Mouse (Mus musculus): ENCODE data around the gene Akap8l. TPM values are rescaled to one million over a fixed set of nuclear protein-coding genes. Genes with fewer than 3 reads are reported as not detected.

Gene Akap8l
- total and polyA plus RNA-seq, 3 experiments, result 74.1 to 398 (median 117) TPM

- peak; percentile 34 for DNase-seq
These were observed 30.5 kb downstream of the Akap8l start for GRCm38 (mm10) chr17:32319950-32320349.

DNA sequence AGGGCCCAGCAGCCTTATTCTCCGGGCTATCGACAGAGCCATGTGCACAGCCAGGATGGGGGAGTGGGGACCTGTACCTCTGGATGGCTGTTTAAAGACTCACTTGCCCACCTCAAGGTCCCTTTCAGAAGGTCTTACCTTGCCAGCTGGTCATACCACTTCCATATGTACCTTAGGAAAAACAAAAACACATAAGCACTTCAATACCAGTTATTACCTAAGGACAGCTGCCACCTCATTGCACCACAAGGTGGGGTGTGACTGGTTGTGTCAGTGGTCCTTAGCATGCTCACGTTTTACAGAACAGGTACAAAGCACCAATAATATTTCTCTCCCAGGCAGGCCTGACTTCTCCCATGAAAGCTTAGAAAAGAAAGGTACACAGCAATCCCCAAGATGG, 32.7 kb downstream of the Akap8l start:
- no peak for DNase-seq

DNA sequence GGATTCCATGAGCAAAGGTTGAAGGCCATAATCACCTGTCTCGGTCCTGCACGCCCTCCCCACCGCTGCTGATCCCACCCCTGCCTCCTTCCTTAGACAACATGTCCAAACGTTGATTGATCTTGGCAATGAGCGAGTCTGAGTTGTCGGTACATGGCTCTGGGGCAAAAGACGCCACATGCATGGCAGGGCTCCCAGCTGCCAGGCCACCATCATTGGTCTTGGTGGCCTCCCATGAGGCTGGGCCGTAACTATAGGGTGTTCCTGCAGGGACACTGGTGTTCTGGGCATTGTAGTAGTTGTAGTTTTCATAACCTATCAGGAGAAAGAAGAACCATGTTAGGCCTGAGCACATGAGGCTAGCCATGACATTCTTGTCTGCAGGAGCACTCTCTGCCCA, 33.4 kb downstream of the Akap8l start:
- DNase-seq, result no peak

GRCm38 (mm10) chr17:32315560-32315959, 34.8 kb downstream of the Akap8l start:
- no peak for DNase-seq

DNA sequence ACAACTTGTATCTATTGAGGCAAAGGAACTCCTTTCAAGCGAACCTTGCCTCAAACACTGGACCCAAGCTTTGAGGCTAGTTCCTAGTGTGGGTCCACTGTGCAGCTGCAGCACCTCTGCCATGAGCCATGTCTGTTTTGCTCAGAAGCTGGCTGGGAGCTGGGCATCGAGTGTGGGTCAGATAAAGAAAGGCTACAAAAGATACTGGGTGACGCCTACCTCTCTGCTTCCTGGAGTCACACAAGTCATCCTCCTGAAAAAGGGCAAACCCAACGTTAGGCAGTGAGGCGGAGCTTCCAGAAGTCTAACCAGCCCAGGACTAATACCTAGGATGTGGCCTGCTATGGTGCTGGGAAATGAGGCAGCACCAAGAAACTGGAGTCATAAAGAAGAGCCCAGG, 36.5 kb downstream of the Akap8l start:
- no peak for DNase-seq

GRCm38 (mm10) chr17:32312801-32313200, 37.6 kb downstream of the Akap8l start:
- no peak for DNase-seq

DNA sequence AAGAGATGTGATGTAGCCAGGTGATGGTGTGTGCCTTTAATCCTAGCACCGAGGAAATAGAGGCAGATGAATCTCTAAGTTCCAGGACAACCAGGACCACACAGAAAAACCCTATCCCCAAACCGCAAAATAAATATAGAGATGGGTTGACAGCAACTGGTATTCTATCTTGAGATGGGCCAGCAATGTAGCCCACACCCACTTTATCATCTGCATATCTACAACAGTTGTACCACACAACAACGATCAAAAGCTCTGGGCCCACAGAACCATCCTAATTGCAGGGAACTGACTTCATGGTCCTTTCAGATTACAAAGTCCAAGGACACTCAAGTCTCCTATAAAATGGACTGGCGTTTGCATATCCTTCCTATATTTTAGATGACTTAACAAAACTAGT, 42.4 kb downstream of the Akap8l start:
- DNase-seq, result no peak

DNA sequence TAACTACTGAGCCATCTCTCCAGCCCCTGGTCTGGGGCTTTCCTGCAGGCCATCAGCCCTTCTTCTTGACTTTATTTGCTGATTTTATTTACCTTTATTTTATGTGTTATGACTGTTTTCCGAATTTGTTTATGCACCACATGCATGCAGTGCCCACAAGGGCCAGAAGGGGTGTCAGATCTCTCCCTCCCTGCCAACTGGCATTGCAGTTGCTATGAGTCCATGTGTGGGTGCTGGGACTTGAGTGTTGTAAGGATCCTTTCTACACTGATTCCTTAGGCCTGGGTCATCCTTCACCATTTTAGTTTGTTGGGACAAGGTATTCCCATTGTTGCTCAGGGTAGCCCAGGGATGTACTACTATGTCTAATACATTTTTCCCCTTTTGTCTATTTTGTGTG, 52.3 kb downstream of the Akap8l start:
- DNase-seq, result no peak

DNA sequence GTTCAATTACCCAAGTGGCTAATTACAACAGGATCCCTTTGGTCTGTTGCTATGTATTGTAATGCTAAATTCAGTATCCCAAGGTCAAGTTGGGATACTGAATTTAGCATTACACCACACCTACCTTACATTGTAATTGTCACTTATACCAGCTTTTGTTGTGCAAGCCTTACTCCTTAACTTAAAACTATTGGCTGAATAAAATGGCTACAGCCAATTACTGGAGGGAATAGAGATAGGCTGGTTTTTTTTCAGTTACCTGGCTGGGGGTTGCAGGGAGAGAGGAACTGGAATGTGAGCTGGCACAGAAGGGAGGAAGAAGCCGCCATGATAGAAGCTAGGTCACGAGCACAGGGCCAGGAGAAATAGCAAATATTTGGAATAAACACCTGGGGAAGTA, 54.5 kb downstream of the Akap8l start:
- no peak for DNase-seq

GRCm38 (mm10) chr17:32295160-32295559, 55.2 kb downstream of the Akap8l start:
- DNase-seq, result no peak

DNA sequence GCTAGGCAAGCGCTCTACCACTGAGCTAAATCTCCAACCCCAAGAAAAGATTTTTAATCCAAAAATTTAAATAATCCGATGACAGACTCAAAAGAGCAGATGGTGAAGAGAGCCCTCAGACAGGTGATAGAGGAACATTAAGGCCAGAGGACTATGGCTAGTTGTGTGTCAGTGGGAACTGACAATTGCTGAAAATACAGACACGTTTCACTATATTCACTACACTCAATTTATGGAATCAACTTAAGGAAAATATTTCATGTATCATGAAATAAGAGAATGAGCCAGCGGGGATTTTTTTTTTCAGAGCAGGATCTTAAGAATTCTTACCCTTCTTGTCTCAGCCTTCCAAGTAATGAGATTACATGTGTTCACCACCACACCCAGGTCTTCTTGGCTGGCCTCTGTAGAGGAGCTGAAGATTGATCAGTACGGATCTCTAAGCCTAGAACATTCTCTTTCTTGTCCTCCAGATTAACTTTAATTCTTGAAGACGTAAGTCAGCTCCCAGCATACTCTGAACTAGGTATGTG, 65.2 kb downstream of the Akap8l start:
- no peak for DNase-seq

DNA sequence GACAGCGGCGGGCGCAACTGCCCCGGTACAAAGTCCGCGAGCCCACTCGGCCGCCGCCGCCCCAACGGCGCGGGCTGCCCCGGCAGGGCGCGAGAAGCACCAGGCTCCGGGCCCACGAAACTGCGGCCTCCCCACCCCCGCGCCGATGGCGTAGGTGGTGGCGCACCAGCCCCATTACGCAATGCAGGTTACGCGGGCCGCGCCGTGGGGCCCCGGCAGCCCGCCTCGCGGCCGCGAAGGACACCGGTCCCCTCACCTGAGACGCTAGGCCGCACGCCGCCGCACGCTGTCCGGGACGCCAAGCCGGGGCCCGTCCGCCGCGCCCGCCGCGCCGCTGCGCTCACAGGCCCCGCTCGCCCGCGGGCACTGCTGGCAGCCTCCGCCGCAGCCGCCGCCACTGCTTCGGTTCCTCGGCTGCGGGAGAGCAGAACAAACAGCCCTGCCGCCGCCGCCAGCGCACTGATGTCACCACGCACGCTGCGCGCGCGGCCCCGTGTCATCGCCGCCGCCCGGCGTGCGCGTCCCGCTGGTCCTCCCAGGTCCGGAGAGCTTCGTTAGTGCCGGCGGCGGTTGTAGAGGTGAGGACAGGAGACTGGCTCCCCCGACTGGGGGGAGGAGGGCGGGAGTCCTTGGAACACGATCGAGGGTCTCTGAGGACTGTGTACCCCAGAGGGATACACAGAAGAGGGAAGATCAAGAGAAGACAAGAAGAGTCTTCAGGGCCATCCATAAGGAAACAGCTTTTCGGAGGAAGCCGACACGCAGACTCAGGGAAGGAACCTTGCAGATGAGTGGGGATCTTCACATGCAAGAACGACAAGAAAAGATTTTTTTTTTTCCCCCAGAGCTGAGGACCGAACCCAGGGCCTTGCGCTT, 65.9 kb downstream of the Akap8l start, which contains the start of gene Brd4:
Gene Brd4, minus strand, starts transcription at position 461 of the 876 bp plus-strand sequence.
- DNase-seq, result peak; percentile 96

DNA sequence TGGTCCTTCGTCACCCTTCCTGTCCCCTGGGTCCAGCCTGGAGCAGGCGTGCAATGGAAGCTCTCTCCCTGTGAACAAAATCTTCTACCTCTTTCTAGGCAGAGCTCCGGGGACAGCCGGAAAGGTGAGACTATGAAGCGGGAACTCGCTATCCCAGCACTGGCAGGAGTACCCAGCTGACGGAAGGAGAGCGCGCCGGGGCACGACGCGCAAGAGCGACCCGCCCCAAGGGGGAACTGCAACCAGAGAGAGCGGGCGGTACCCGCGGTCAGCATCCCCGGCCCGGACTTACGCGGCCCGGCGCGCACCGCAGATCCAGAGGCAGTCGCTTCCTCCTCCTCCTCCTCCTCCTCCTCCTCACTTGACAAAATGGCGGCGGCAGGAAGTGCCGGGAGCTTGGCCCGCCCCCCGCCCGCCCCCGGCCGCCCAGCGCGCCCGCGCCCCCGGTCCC, 66.6 kb downstream of the Akap8l start:
- peak; percentile 84 for DNase-seq

DNA sequence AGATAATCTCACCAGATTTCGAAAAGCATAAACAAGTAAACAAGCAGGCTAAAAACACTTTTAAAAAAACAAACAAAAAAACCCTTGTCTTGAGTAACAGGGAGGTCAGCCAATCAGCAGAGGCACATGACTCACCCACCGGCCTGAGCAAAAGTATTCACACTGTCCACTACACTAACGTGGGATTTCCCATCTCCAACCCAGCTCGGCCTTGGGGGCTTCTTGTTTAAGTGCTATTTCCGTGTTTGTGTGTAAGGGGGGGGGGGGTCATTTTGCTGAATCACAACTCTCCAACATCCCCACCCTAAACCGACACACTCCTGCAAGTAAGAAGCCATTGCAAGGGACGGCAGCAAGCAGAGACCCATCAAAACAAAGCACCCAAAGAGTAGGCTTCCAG, 67.1 kb downstream of the Akap8l start:
- peak; percentile 78 for DNase-seq

DNA sequence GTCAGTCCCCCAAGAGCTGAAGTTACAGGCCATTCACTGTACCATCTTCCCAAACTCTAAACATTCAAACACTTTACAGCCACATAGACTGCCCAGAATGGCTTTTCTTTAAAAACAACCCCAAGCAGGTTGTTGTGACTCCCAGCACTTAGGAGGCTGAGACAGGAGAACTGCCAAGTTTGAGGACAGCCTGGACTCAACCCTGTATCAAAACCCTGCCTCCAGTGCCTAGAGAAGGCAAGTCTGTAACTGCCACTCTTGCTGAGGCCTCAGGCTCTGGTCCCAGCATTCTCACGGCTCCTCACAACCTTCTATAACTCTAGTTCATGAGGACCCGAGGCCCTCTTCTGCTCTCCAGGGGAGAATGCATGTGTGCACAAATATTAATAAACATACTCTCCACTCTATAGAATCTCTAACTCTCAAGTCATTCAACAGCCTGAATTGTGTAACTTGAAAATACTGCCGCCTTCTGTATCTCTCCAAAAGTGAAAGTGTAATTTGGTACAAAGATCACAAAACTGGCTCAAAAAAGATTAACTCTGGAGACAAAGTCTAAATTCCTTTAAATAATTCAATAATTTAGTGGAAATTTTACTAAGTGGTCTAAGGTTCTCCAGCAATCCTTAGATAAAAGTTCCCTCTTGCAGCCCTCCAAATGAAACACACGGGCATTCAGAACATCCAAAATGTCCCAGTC, 68.6 kb downstream of the Akap8l start:
- no peak for DNase-seq

DNA sequence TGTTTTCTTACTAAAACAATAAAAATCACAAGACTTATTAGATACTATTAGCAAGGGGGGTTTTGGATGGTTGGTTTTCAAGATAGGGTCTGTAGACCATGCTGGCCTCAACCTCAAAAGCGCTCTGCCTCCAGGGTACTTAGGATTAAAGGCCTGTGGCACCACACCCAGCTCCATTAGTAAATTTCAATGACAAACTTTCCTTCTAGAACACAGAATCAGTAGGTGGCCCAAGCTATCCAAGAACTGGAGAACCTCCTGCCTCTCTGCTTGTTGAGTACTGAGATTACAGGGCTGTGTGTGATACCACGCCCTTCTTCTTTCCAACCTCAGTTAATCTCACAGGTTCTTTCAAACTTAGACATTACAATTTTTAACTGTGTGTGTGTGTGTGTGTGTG, 69.3 kb downstream of the Akap8l start:
- no peak for DNase-seq

DNA sequence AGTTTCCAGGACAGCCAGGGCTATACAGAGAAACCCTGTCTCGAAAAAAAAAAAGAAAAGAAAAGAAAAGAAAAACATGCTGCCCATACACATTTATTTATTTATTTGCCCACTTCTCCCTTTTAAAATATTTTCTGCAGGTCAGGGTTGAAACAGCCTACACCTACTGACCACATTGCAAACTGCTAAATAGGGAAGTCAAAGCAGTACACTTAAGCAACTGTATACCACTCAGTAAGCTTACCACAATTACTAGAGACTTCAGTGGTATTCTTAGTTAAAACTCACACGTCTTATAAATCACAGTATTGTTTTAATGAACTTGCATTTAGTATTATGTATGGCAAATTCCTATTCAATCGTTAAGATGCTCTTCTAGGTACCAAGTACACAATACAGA, 69.8 kb downstream of the Akap8l start:
- DNase-seq, result no peak

- DNase-seq, result no peak
These were observed 73.2 kb downstream of the Akap8l start for GRCm38 (mm10) chr17:32277201-32277600.

DNA sequence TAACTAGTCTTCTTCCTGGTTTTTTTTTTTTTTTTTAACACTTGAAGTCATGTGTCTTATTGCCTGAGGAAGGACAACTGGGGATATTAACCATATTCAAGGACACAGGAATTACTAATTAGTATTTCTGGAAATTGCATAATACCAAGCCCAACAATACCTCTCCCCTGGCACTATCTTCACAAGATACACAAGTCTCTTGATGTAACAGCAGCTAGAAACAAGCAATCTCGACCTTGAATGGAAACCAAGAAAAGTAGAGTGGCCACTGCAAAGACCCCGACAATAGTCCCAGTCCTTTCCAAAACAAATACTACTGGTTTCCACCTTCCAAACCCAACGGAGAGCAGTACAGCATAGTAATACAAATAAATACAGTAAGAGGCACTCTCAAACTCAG, 74.8 kb downstream of the Akap8l start:
- no peak for DNase-seq

All from adrenal gland, adult 2 months (tissue).